Mouse (Mus musculus) liver, embryonic 12.5 days (tissue): ENCODE data around the gene Xdh. TPM values are rescaled to one million over a fixed set of nuclear protein-coding genes. Genes with fewer than 3 reads are reported as not detected.

ENCODE experiments used
- polyA plus RNA-seq: library from polyadenylated mRNA; unstranded; fragments of >200 nt; fragmentation: Nextera tagmentation; extraction: Ambion mirVana; gene quantifications from 2 replicates; pipeline ENCODE4 v1.2.1, GENCODE M21; 2016

Gene Xdh
- polyA plus RNA-seq, 1 experiment from 2014 or later: 0.35 TPM

Other genes with a start within 250 kb of the Xdh start
- 0.23 and 0.28 TPM in 2 replicates for gene Galnt14, start 239.7 kb downstream of the Xdh start, polyA plus RNA-seq
- 29.8 and 30.3 TPM in 2 replicates for gene Ehd3, start 146.1 kb downstream of the Xdh start, polyA plus RNA-seq
- not detected in 2 replicates for gene Srd5a2, start 97.7 kb upstream of the Xdh start, polyA plus RNA-seq